ENCODE assay signal across 18 mouse cellular contexts in the genomic region with DNA sequence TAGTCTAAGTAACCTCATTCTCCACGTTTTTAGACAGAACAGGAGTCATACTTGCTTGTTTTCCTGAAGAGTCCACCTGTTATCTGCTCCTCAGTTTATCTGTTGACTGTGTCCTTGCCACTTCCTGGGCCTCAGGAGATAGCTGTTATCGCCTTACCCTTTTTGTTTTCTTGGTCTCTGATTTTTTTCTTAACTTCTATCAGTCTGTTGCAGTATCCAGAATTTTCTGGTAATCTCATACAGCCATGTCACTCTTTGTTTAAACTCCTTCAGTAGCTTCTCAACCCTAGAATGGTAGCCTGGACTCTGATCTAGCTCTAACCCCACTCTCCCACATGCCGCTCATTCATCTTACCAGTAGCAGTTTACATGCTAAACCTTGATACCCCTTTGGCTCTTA. TPM values are rescaled to one million over a fixed set of nuclear protein-coding genes. Genes with fewer than 3 reads are reported as not detected.
"Had no signal": no experiment of that assay in that cellular context is flagged by ENCODE, and none has a peak within 500 bp of the region (broad histone marks: within the 10 kb centered on the region; RNA-seq: fewer than 3 reads in every experiment).

No protein-coding gene starts in this region.

- DNase-seq: kidney, adult 9 months; kidney, postnatal 4 days; left cerebral cortex, postnatal 4 days; lung, adult 18-20 months; midbrain, embryonic 14.5 days; right cerebral cortex, adult 18-20 months; right cerebral cortex, postnatal 25 days; thymus, adult 18-20 months; thymus, postnatal 25 days had no signal

- H3K27ac ChIP-seq: kidney, postnatal 0 days; limb, embryonic 13.5 days; midbrain, embryonic 10.5 days; neural tube, embryonic 15.5 days; stomach, postnatal 0 days had no signal

- H3K4me2 ChIP-seq: limb, embryonic 13.5 days; neural tube, embryonic 15.5 days had no signal

- H3K4me3 ChIP-seq: layer of hippocampus, adult 2 months; limb, embryonic 13.5 days; midbrain, embryonic 10.5 days; myocyte; neural tube, embryonic 15.5 days had no signal

- H3K36me3 ChIP-seq: limb, embryonic 13.5 days; midbrain, embryonic 10.5 days; neural tube, embryonic 15.5 days had no signal

- ATAC-seq: inflammation-experienced regulatory T-cells, adult 6 months; intestine, postnatal 0 days had no signal

- H3K9me3 ChIP-seq: limb, embryonic 13.5 days; midbrain, embryonic 10.5 days; neural tube, embryonic 15.5 days had no signal

- H3K9ac ChIP-seq: limb, embryonic 13.5 days; neural tube, embryonic 15.5 days had no signal

- H3K27me3 ChIP-seq: limb, embryonic 13.5 days; neural tube, embryonic 15.5 days had no signal

RNA-seq across cellular contexts. Expression of a gene that starts 10.6 kb away (rescaled TPM):
- polyA plus RNA-seq: myocyte had no signal
